Mouse (Mus musculus): ENCODE results near the gene Tbxa2r. TPM values are rescaled to one million over a fixed set of nuclear protein-coding genes. Genes with fewer than 3 reads are reported as not detected.
A peak's percentile ranks its signal among the peaks of the same experiment; 100 is the strongest.

Tbxa2r gene
- polyA plus RNA-seq, 1 experiment, result 44.0 TPM

- H3K4me3 ChIP-seq (replicated peaks; ENCODE audit: extremely low read depth, low read depth, low read length), result no peak overlapping the region
- 35% methylated on average over 14 of the region's 14 CpGs for WGBS
- peaks cover 15% of the 10 kb centered on the region for H3K4me1 ChIP-seq (ENCODE audit: control insufficient read depth, insufficient read depth, low read length)
- DNase-seq, result peak; percentile 42
- TF ChIP-seq CTCF (IDR thresholded peaks at IDR 0.05; ENCODE audit: insufficient read depth, low read length) (no peak), POLR2A (IDR thresholded peaks at IDR 0.05; ENCODE audit: borderline replicate concordance, extremely low read depth, low read depth, low read length) (no peak)
Measured at GRCm38 (mm10) chr10:81289811-81290210, 38.7 kb upstream of the Tbxa2r start.

- TF ChIP-seq CTCF (IDR thresholded peaks at IDR 0.05; ENCODE audit: insufficient read depth, low read length) (no peak), POLR2A (IDR thresholded peaks at IDR 0.05; ENCODE audit: borderline replicate concordance, extremely low read depth, low read depth, low read length) (peak; percentile 55; the same call in 1 of the 2 replicates)
- WGBS, result 26% methylated on average over 24 of the region's 24 CpGs
- DNase-seq, result peak; percentile 62
- Histone ChIP-seq H3K4me1 (ENCODE audit: control insufficient read depth, insufficient read depth, low read length) (peaks cover 16% of the 10 kb centered on the region), H3K4me3 (replicated peaks; ENCODE audit: extremely low read depth, low read depth, low read length) (peak overlapping the region; percentile 55)
Measured at GRCm38 (mm10) chr10:81290698-81291460, 37.7 kb upstream of the Tbxa2r start.

DNA sequence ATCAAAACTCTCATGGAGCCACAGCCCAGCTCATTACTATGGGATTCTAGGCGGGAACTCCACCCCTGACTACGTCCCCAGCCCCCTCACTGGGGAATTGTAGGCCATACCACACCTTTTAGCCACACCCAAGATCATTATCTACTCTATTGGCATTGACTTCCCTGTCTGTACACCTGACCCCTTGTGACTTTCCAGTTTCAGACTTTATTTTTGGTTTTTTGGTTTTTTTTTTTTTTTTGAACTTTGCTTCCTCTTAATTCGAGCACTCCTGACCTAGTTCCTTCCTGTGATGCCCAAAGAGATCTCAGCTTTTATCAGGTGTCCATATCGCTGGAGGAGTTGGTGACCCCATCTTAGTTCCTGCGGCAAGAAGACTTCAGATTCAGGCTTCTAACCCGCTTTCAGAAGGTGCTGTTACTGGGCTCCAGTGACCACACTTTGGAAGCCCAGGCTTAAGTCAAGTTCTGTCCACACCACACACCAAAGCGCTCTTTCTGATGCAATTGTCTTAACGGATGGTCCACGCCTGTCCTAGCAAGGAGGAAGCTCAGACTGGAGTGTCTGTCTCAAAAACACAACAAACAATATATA, 36.9 kb upstream of the Tbxa2r start, which contains the start of gene Tjp3:
Gene Tjp3, minus strand, starts transcription at position 71 of the 594 bp plus-strand sequence.
- DNase-seq, result no peak
- 59% methylated on average over 9 of the region's 9 CpGs for WGBS
- peak within 1 kb of the TSS; percentile 55 for H3K4me3 ChIP-seq (replicated peaks; ENCODE audit: extremely low read depth, low read depth, low read length)
- TF ChIP-seq CTCF (IDR thresholded peaks at IDR 0.05; ENCODE audit: insufficient read depth, low read length), result no peak
- no peak for TF ChIP-seq POLR2A (IDR thresholded peaks at IDR 0.05; ENCODE audit: borderline replicate concordance, extremely low read depth, low read depth, low read length)
- peaks cover 14% of the 10 kb centered on the region for H3K4me1 ChIP-seq (ENCODE audit: control insufficient read depth, insufficient read depth, low read length)

DNA sequence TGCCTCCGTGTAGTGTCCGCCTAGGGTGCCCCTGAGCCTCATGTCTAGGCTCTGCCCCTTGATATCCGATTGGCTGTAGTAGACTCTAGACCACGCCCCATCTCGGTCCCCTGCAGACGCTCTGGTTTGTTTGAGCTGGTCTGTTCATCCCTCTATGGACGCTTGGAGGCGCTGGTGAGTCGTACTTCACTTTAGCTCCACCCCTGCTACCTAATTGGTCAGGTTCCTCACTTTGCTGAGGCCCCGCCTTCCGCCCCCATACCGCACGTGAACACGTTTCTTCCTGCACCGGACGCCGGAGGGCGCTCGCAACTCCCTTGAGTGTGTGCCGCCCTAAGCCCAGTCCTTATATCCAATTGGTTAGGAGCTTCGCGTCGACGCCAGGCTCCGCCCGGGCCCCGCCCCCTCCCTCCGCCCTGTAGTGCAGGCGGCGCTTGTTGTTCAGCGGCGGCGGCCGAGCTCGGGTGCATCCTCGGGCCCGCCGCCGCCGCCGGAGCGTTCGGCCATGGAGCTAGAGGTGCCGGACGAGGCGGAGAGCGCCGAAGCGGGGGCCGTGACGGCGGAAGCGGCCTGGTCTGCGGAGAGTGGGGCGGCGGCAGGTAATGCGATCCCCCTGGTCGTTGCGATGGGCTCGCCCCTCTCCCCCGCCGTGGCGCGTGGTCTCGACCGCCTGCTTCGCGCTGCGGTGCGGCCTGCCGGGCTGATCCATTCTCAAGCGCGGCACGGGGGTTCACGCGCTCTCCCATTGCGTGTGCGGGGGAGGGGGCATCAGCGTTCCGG, 35.8 kb upstream of the Tbxa2r start, which contains the start of gene Pip5k1c:
Gene Pip5k1c, plus strand, starts transcription at position 410 of the 780 bp plus-strand sequence.
- peak; percentile 98 for DNase-seq
- WGBS, result under 1% methylated on average over 79 of the region's 80 CpGs
- TF ChIP-seq CTCF (IDR thresholded peaks at IDR 0.05; ENCODE audit: insufficient read depth, low read length) (peak; percentile 81), POLR2A (IDR thresholded peaks at IDR 0.05; ENCODE audit: borderline replicate concordance, extremely low read depth, low read depth, low read length) (peak; percentile 68)
- H3K4me3 ChIP-seq (replicated peaks; ENCODE audit: extremely low read depth, low read depth, low read length), result peak within 1 kb of the TSS; percentile 84
- peaks cover 20% of the 10 kb centered on the region for H3K4me1 ChIP-seq (ENCODE audit: control insufficient read depth, insufficient read depth, low read length)

DNA sequence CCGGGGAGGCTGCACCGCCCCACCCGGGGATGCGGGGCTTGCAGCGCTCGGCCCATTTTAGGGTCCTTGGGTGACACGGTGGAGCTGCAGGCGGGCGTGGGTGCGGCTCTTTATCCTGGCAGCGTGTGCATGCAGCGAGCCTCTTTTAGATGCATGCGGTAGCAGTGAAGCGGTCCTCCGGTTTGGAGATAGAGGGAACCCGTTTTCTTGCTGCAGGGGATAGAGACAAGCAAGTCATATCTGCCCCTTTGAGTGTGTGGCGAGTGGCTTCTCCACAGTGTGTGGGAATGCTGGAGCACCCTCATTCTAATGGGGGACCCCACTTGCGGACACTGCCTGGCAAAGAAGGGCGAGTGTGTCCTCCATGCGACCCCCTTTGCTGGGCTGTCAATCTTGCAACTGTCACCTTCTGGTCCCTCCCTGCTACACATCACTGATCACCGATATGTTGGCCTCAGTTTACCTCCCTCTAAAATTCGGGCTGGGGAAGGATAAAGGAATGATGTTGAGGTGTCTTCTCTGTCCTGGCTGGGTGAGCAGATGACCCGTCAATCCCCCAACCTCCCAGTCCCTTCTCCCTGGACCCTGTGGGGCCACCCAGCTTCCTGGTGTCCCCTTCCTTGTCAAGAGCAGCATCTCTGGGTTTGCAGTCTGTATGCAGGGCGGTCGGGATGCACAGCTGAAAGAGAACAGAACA, 35.0 kb upstream of the Tbxa2r start:
- Histone ChIP-seq H3K4me1 (ENCODE audit: control insufficient read depth, insufficient read depth, low read length) (peaks cover 26% of the 10 kb centered on the region), H3K4me3 (replicated peaks; ENCODE audit: extremely low read depth, low read depth, low read length) (peak overlapping the region; percentile 84)
- DNase-seq, result no peak
- TF ChIP-seq POLR2A (IDR thresholded peaks at IDR 0.05; ENCODE audit: borderline replicate concordance, extremely low read depth, low read depth, low read length), result no peak
- no peak for TF ChIP-seq CTCF (IDR thresholded peaks at IDR 0.05; ENCODE audit: insufficient read depth, low read length)
- WGBS, result 2% methylated on average over 25 of the region's 25 CpGs

DNA sequence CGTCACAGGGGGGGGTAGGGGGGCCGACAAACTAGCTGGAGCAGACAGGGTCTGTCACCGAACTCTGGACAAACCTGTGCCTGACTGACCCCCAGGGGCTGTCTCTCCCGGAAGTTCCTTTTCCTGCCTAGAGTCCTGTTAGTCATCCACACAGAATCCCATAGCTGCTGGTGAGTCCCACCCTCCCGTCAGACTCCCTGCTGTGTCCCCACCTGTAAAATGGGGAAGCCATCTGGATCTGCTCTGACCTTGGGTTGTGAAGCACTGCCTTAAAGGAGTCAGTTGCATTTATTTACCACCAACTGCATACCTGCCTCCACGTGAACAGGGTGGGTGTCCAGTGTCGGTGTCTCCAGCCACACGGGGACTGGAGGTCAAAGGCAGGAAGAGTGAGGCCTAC, 34.1 kb upstream of the Tbxa2r start:
- Histone ChIP-seq H3K4me3 (replicated peaks; ENCODE audit: extremely low read depth, low read depth, low read length) (peak overlapping the region; percentile 14), H3K4me1 (ENCODE audit: control insufficient read depth, insufficient read depth, low read length) (peaks cover 29% of the 10 kb centered on the region)
- no peak for TF ChIP-seq POLR2A (IDR thresholded peaks at IDR 0.05; ENCODE audit: borderline replicate concordance, extremely low read depth, low read depth, low read length)
- TF ChIP-seq CTCF (IDR thresholded peaks at IDR 0.05; ENCODE audit: insufficient read depth, low read length), result no peak
- 32% methylated on average over 8 of the region's 8 CpGs for WGBS
- DNase-seq, result no peak

GRCm38 (mm10) chr10:81295185-81295584, 33.3 kb upstream of the Tbxa2r start:
- no peak for DNase-seq
- TF ChIP-seq POLR2A (IDR thresholded peaks at IDR 0.05; ENCODE audit: borderline replicate concordance, extremely low read depth, low read depth, low read length), result no peak
- no peak for TF ChIP-seq CTCF (IDR thresholded peaks at IDR 0.05; ENCODE audit: insufficient read depth, low read length)
- no peak overlapping the region for H3K4me3 ChIP-seq (replicated peaks; ENCODE audit: extremely low read depth, low read depth, low read length)
- WGBS, result 87% methylated on average over 6 of the region's 6 CpGs
- peaks cover 34% of the 10 kb centered on the region for H3K4me1 ChIP-seq (ENCODE audit: control insufficient read depth, insufficient read depth, low read length)

DNA sequence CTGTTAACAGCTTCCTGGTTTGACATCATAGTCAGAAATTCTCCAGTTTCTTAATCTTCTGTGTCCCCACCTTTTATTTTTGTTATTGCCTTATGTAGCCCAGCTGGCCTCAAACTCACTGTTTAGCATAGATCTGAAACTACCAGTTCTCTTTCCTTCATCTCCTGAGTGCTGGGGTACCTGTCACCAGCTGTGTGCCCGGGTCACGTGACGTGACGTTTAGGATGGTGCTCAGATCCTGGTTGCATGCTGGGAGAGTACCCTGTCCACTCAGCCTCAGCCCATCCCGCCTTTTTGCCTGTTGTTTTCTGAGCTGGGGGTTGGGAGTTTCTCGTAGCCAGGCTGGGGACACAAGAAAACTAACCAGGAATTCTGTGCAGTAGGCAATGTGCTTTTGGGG, 31.3 kb upstream of the Tbxa2r start:
- WGBS, result 61% methylated on average over 6 of the region's 6 CpGs
- TF ChIP-seq CTCF (IDR thresholded peaks at IDR 0.05; ENCODE audit: insufficient read depth, low read length) (no peak), POLR2A (IDR thresholded peaks at IDR 0.05; ENCODE audit: borderline replicate concordance, extremely low read depth, low read depth, low read length) (no peak)
- H3K4me3 ChIP-seq (replicated peaks; ENCODE audit: extremely low read depth, low read depth, low read length), result no peak overlapping the region
- peaks cover 41% of the 10 kb centered on the region for H3K4me1 ChIP-seq (ENCODE audit: control insufficient read depth, insufficient read depth, low read length)
- no peak for DNase-seq

DNA sequence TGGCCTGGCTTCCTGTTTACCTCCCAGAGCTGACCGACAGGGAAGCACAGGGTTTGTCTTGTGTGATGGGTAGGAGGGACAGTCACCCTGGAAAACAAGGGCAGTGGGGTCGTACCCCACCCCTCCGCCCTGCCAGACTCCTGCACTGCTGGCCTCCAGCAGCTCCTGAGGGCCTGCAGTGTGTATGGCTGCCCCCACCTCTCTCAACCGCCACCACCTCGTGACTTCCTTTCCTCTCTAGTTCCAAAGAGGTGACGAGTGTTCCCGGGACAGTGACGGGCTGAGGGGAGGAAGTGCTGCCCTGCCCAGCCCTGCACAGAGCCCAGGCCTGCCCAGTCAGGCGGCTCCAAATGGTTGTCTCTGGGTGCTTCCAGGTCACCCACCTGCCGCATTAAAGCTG, 30.7 kb upstream of the Tbxa2r start:
- Histone ChIP-seq H3K4me1 (ENCODE audit: control insufficient read depth, insufficient read depth, low read length) (peaks cover 46% of the 10 kb centered on the region), H3K4me3 (replicated peaks; ENCODE audit: extremely low read depth, low read depth, low read length) (peak overlapping the region; percentile 17)
- 22% methylated on average over 8 of the region's 10 CpGs for WGBS
- DNase-seq, result no peak
- TF ChIP-seq POLR2A (IDR thresholded peaks at IDR 0.05; ENCODE audit: borderline replicate concordance, extremely low read depth, low read depth, low read length) (peak; percentile 64; the same call in 1 of the 2 replicates), CTCF (IDR thresholded peaks at IDR 0.05; ENCODE audit: insufficient read depth, low read length) (no peak)

Measured in lung, adult 2 months (tissue).